Mouse (Mus musculus) lung, postnatal 4 days (tissue): ENCODE measurements around the gene Pde8b.
A peak's percentile ranks its signal among the peaks of the same experiment; 100 is the strongest.

Experiments
- DNase-seq, 2 experiments: peaks; one replicate each; pipeline ENCODE4 v3.0.0; 2021

Gene Pde8b

GRCm38 (mm10) chr13:95077688-95078087 is 172.4 kb downstream of the Pde8b start:
- DNase-seq = peak in 1 of 2 experiments; percentile 5

- DNase-seq = peak in 1 of 2 experiments; percentile 2
Observed at GRCm38 (mm10) chr13:95076142-95076541, 174.0 kb downstream of the Pde8b start.

GRCm38 (mm10) chr13:95073445-95074172 is 176.5 kb downstream of the Pde8b start:
- peak in 1 of 2 experiments; percentile 14 for DNase-seq

- DNase-seq = no peak
Observed at GRCm38 (mm10) chr13:95070268-95070667, 179.9 kb downstream of the Pde8b start.

- DNase-seq = peak in 1 of 2 experiments; percentile 23
Observed at GRCm38 (mm10) chr13:95067854-95068253, 182.3 kb downstream of the Pde8b start.

GRCm38 (mm10) chr13:95063390-95064017 is 186.6 kb downstream of the Pde8b start:
- no peak for DNase-seq

GRCm38 (mm10) chr13:95058885-95059284 is 191.3 kb downstream of the Pde8b start:
- no peak for DNase-seq

- DNase-seq = peak; percentile 34 to 56
Observed at GRCm38 (mm10) chr13:95056501-95057280, 193.4 kb downstream of the Pde8b start.

GRCm38 (mm10) chr13:95055742-95056388 is 194.3 kb downstream of the Pde8b start:
- DNase-seq = no peak

- DNase-seq = no peak
Observed at GRCm38 (mm10) chr13:95052421-95052820, 197.7 kb downstream of the Pde8b start.

- no peak for DNase-seq
Observed at GRCm38 (mm10) chr13:95050398-95050797, 199.7 kb downstream of the Pde8b start.

- no peak for DNase-seq
Observed at GRCm38 (mm10) chr13:95044108-95044507, 206.0 kb downstream of the Pde8b start.

- DNase-seq = no peak
Observed at GRCm38 (mm10) chr13:95040140-95040738, 209.9 kb downstream of the Pde8b start.

GRCm38 (mm10) chr13:95038200-95038599 is 211.9 kb downstream of the Pde8b start:
- DNase-seq = no peak

GRCm38 (mm10) chr13:95034715-95035114 is 215.4 kb downstream of the Pde8b start:
- no peak for DNase-seq

GRCm38 (mm10) chr13:95034094-95034493 is 216.0 kb downstream of the Pde8b start:
- no peak for DNase-seq

- DNase-seq = no peak
Observed at GRCm38 (mm10) chr13:95032973-95033372, 217.2 kb downstream of the Pde8b start.

GRCm38 (mm10) chr13:95032127-95032831 is 217.9 kb downstream of the Pde8b start:
- DNase-seq = no peak

GRCm38 (mm10) chr13:95030828-95031227 is 219.3 kb downstream of the Pde8b start:
- no peak for DNase-seq

GRCm38 (mm10) chr13:95020216-95020615 is 229.9 kb downstream of the Pde8b start:
- no peak for DNase-seq

GRCm38 (mm10) chr13:95019345-95019744 is 230.8 kb downstream of the Pde8b start:
- no peak for DNase-seq

- peak; percentile 65 to 68 for DNase-seq
Observed at GRCm38 (mm10) chr13:95017916-95018315, 232.2 kb downstream of the Pde8b start.
